Mouse (Mus musculus): ENCODE measurements around the gene Prkd3.

Prkd3 gene

GRCm38 (mm10) chr17:78937229-78937853 is 83.3 kb downstream of the Prkd3 start:
- DNase-seq (ENCODE audit: low read depth, low spot score): no peak

DNA sequence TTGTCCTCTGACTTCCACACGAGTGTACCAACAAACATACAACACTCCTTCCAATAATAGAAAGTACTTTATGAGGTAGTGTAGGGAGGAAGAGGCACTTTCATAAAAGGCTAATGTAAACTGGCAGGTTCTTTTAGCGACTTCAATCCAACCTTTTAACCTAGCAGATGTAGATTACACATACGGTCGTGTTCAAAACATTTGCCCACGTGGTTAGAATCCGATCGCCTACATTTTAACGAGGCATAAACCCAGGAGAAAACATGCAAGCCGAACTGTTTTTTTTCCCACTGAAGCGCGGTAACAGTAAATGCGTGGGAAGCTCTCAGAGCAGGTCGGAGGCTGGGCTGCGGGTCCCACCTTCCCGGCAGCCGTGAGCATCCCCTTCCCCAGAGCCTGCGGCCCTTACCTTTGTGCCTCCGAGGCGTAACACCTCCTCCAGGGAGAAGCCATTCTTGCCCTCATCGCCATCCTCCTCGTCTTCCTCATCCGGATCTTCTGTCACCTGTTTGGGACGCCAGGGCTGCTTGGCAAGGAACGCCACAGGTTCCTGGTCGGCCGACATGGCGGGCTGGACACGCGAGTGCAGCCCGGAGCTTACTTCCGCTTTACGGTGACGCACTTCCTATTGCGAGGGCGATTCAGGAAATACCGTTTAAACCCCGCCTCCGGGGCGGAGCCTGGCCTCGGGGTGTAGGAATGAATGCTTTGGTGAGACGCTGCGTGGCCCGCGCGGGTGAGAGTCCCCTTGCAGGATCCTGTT is 84.0 kb downstream of the Prkd3 start, which contains the start of the genes Cebpz and Ndufaf7:
Cebpz (minus strand) TSS at position 601 of the 763 bp plus-strand sequence.
Ndufaf7 (plus strand) TSS at position 671 of the 763 bp plus-strand sequence.
- DNase-seq (ENCODE audit: low read depth, low spot score): peak; percentile 98

DNA sequence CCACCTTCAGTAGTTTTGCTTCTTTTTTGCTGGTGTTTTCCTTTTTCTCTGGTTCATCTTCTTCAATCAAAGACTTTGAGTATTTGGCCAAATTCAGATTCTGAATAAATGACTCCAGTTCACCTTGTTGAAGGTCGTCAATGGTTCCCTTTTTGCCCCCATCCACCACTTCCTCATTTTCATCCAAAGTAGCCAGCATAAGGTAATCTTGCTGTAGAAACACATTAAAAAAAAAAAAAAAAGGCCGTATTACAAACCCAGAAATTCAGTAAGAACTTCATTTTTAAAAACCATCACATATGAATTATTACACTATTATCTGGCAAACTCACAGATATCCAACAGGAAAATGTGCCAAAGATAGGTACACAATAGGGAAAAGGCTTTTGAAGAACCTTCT is 84.8 kb downstream of the Prkd3 start:
- DNase-seq (ENCODE audit: low read depth, low spot score): peak; percentile 52

GRCm38 (mm10) chr17:78917696-78918095 is 102.9 kb downstream of the Prkd3 start:
- DNase-seq (ENCODE audit: low read depth, low spot score): no peak

- no peak for DNase-seq (ENCODE audit: low read depth, low spot score)
Measured at GRCm38 (mm10) chr17:78916899-78917298, 103.7 kb downstream of the Prkd3 start.

GRCm38 (mm10) chr17:78916369-78916813 is 104.2 kb downstream of the Prkd3 start, which contains the start of gene Cebpzos:
Gene Cebpzos, plus strand, starts transcription at chr17:78916500.
- peak; percentile 92 for DNase-seq (ENCODE audit: low read depth, low spot score)

- peak; percentile 19 for DNase-seq (ENCODE audit: low read depth, low spot score)
Measured at GRCm38 (mm10) chr17:78915772-78916171, 104.8 kb downstream of the Prkd3 start.

- no peak for DNase-seq (ENCODE audit: low read depth, low spot score)
Measured at GRCm38 (mm10) chr17:78913921-78914320, 106.7 kb downstream of the Prkd3 start.

GRCm38 (mm10) chr17:78912861-78913281 is 107.7 kb downstream of the Prkd3 start:
- DNase-seq (ENCODE audit: low read depth, low spot score): no peak

DNA sequence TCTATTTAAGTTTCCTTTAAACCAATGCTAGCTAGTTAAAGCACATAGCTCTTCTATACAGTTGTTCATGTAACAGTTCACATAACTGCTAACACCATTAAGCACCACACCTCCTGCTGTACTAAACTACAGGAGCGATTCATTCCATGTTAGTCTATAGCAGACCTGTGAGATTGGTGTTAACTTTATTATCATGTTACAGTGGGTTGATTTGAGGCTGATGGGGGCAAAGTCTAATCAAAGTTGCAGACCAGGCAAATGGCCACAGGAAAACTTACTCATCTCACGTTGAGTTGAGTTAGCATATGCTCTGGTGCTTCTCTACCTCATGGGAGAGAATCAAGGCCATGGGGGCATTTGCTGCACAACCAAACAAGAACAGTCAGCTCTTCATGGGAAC is 111.2 kb downstream of the Prkd3 start:
- DNase-seq (ENCODE audit: low read depth, low spot score): no peak

- no peak for DNase-seq (ENCODE audit: low read depth, low spot score)
Measured at GRCm38 (mm10) chr17:78906892-78907291, 113.7 kb downstream of the Prkd3 start, which contains the start of gene Sult6b1. Gene Sult6b1, minus strand, starts transcription at chr17:78906992.

GRCm38 (mm10) chr17:78903158-78903557 is 117.5 kb downstream of the Prkd3 start:
- peak; percentile 36 for DNase-seq (ENCODE audit: low read depth, low spot score)

All from A20 (cell line).